Mouse (Mus musculus) stomach, postnatal 0 days (tissue): Measurements from ENCODE around the gene Ube2g2.

ENCODE experiments used
- CTCF ChIP-seq: IDR thresholded peaks from 2 replicates; pipeline ENCODE4 v1.5.1; 2016; ENCODE audit warnings: antibody characterized with exemption, low read depth, mild to moderate bottlenecking, moderate library complexity
- EP300 ChIP-seq: optimal IDR thresholded peaks from 2 replicates; pipeline ENCODE3; 2016; ENCODE audit warnings: antibody characterized with exemption

- no peak for TF ChIP-seq CTCF
- TF ChIP-seq EP300, result no peak
Observed at GRCm38 (mm10) chr10:77591546-77591945, 30.5 kb upstream of the Ube2g2 start.
